Comparison of ENCODE assay signal across 6 mouse cellular contexts in the genomic region with DNA sequence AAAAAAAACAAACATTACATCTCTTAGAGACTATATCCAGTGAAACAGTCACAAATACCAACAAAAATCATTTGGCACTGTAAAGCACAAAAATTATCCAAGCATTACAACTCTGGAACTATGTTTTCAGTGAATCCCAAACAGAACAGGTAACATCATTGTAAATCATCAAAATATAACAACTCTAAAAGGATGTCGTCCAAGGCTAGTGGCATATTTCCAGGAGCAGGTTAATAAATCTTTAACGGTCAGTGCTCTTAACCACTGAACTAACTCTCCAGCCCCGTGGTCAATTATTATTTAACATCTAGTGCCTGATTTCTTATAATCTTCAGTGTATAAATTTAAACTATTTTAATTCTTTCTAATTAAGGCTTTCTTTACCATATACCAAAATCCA. TPM values are rescaled to one million over a fixed set of nuclear protein-coding genes. Genes with fewer than 3 reads are reported as not detected.
"Had no signal": no experiment of that assay in that cellular context is flagged by ENCODE, and none has a peak within 500 bp of the region (broad histone marks: within the 10 kb centered on the region; RNA-seq: fewer than 3 reads in every experiment).

No protein-coding gene starts in this region.

RNA-seq across cellular contexts. Expression of a gene that starts 39.4 kb away (rescaled TPM):
- polyA plus RNA-seq: neural tube, embryonic 14.5 days had no signal

RNA-seq across cellular contexts. Expression of a gene that starts 43.3 kb away (rescaled TPM):
- total RNA-seq: neutrophil, adult 5-6 weeks had no signal
- polyA plus RNA-seq: neural tube, embryonic 13.5 days; neural tube, embryonic 14.5 days; neural tube, embryonic 15.5 days; small intestine, adult 2 months; testis, adult 2 months had no signal
